Mouse (Mus musculus) lung, postnatal 25 days (tissue): ENCODE measurements around the gene Tbca.
A peak's percentile ranks its signal among the peaks of the same experiment; 100 is the strongest.

Experiments
- DNase-seq: peaks from one replicate; pipeline ENCODE4 v3.0.0; 2022; ENCODE audit warnings: low spot score

Tbca gene

GRCm38 (mm10) chr13:94788771-94789649 is at the start of gene Tbca:
Gene Tbca (plus strand): TSS chr13:94788910.
- DNase-seq, result peak; percentile 82

- no peak for DNase-seq
These were observed 43.5 kb upstream of the Tbca start for GRCm38 (mm10) chr13:94745176-94745575.

GRCm38 (mm10) chr13:94765852-94766251 is 22.9 kb upstream of the Tbca start:
- DNase-seq, result no peak

GRCm38 (mm10) chr13:94768460-94769154 is 20.1 kb upstream of the Tbca start:
- no peak for DNase-seq

- no peak for DNase-seq
These were observed 19.6 kb upstream of the Tbca start for GRCm38 (mm10) chr13:94769155-94769470.

- DNase-seq, result no peak
These were observed 1.8 kb upstream of the Tbca start for GRCm38 (mm10) chr13:94786866-94787265.

GRCm38 (mm10) chr13:94794689-94795088 is 6.0 kb downstream of the Tbca start:
- DNase-seq, result no peak

- DNase-seq, result no peak
These were observed 14.9 kb downstream of the Tbca start for GRCm38 (mm10) chr13:94803480-94804057.

GRCm38 (mm10) chr13:94806315-94807179 is 17.8 kb downstream of the Tbca start:
- DNase-seq, result no peak

GRCm38 (mm10) chr13:94808596-94808995 is 19.9 kb downstream of the Tbca start:
- DNase-seq, result no peak

- DNase-seq, result no peak
These were observed 21.0 kb downstream of the Tbca start for GRCm38 (mm10) chr13:94809724-94810123.

GRCm38 (mm10) chr13:94811451-94811850 is 22.7 kb downstream of the Tbca start:
- no peak for DNase-seq

GRCm38 (mm10) chr13:94813770-94814169 is 25.1 kb downstream of the Tbca start:
- no peak for DNase-seq

GRCm38 (mm10) chr13:94820516-94820915 is 31.8 kb downstream of the Tbca start:
- no peak for DNase-seq

GRCm38 (mm10) chr13:94820956-94821355 is 32.2 kb downstream of the Tbca start:
- DNase-seq, result no peak

GRCm38 (mm10) chr13:94826389-94826788 is 37.7 kb downstream of the Tbca start:
- no peak for DNase-seq

GRCm38 (mm10) chr13:94826986-94827385 is 38.3 kb downstream of the Tbca start:
- no peak for DNase-seq

- no peak for DNase-seq
These were observed 39.1 kb downstream of the Tbca start for GRCm38 (mm10) chr13:94827847-94828246.

GRCm38 (mm10) chr13:94838047-94838720 is 49.5 kb downstream of the Tbca start:
- DNase-seq, result no peak

- DNase-seq, result no peak
These were observed 50.1 kb downstream of the Tbca start for GRCm38 (mm10) chr13:94838756-94839337.

- DNase-seq, result no peak
These were observed 54.5 kb downstream of the Tbca start for GRCm38 (mm10) chr13:94843236-94843635.
